Mouse (Mus musculus): ENCODE data around the gene Scn4b.

Gene Scn4b

DNA sequence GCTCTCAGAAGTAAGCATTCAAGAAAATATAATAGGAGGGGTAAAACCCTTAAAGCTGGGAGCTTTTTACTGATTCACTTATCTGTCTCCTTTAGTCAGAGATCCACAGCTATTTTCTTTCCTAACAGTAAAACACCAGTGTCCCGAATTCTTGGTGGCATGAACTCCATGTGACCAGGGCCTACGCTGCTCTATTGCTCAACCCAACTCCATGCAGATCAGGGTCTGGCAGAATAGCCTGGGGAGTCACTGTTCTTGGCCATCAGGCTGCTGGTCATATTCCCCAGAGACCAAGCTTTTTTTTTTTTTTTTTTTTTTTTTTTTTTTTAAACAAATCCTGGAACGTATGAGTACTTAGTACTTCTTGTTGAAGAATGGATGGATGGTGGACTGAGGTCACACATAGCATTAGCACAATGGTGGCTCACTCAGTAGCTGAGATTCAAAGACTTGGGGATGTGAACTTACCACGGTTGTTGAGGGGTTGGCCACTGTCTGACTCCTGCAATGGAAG, 51.5 kb downstream of the Scn4b start:
- DNase-seq (ENCODE audit: low spot score), result no peak

- DNase-seq (ENCODE audit: low spot score), result no peak
Measured at GRCm38 (mm10) chr9:45195468-45195867, 57.3 kb downstream of the Scn4b start.

DNA sequence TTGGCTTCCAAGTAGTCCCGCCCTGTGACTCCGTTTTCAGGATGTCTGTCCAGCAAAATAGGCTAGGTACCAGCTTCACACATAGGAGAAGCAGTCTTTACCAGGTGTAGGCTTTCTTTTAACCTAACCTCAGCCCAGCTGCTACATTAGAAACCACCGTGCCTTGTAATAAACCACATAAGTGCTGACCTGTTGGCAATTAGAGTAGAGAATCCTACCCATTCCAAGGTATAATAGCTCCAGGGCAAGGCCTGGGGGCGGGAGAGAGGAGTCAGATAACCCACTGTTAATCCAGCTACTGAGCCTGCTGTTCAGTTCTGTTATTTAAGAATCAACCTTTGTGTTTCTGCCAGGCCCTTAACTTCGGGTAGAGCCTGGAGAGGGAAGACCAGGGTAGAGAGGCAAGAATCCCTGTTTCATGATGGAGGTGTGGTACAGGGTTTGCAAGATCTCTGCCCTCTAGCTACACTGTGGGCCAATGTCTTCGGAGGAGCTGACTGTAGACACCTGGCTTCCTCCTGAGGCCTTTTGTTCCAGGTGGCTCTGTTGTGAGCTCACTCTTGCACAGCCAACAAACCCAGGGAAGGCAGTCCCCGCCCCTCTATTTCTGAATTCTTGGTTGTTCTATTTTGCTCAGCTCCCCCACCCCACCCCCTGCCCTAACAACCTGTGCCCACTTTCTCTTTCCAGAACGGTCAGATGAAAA, 58.1 kb downstream of the Scn4b start:
- DNase-seq (ENCODE audit: low spot score), result no peak

DNA sequence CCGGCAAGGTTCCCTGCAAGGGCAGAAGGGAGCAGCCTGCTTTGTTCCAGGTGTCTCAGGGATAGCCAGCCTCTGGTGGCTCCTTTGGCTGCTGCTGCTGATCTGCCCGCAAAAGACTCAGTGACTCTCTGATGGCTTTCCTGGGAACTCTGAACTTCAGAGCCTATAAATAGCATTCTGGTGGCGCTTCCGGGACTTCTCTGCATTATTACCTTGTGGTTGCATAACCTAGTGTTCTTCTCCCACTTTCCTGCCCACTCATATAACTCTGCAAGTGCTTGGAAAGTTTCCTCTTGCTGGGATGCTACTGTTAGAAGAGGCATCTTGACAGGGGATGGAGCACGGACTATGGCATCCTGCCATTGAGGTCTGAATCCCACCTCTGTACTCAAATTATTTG, 59.4 kb downstream of the Scn4b start:
- DNase-seq (ENCODE audit: low spot score), result no peak

DNA sequence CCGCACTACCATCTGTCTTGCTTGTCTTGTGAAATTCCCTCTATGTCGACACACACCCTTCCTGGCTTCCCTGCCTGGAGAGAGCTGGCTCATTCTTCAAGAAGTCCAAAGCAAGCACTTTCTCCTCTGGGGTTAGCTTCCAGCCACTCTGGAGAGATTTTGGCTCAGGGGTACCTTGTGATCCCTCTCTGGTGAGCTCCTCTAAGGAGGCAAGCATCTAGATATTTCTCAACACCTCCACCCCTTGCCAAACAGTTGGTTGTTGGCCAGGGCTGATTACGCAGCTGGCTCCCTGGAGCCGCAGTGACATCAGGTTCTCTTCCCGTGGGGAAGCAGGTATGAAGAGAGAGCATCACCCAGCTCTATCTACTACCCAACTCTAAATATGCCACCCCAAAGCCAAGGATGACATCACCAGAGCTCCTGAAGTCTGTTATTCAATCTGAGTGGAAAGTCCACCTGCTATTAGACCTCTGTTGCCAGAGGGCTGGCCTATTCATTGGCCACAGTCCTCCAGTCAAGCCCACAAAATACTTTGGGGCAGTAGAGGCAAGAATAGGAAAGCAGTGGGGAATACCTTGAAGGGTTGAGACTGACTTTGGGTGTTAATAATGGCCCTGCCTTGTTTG, 63.2 kb downstream of the Scn4b start:
- no peak for DNase-seq (ENCODE audit: low spot score)

GRCm38 (mm10) chr9:45202021-45202798, 64.0 kb downstream of the Scn4b start:
- no peak for DNase-seq (ENCODE audit: low spot score)
